Mouse (Mus musculus): ENCODE data around the gene Tbc1d7. TPM values are rescaled to one million over a fixed set of nuclear protein-coding genes. Genes with fewer than 3 reads are reported as not detected.

The Tbc1d7 gene
- total and polyA plus RNA-seq, 2 experiments from 2014 or later = 14.8 to 70.5 TPM

DNA sequence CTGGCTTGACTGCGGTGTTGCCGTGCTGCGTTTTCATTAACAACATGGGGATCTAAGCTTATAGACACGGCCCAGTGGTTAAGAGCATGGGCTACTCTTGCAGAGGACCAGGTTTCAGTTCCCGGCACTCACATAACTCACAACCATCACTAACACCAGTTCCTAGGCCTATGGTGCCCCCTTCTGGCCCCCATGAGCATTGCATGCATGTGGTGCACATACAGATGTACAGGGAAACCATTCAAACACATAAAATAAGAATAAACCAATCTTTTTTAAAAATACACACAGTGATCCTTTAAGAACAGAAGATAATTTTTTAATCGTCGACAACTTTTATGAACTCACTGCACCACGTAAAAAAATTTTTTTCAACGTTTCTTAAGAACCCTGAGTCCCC is 66.8 kb downstream of the Tbc1d7 start:
- H3K4me1 ChIP-seq (ENCODE audit: control insufficient read depth, insufficient read depth) = 0 out of 2 replicates have a peak, but pooled peaks cover 3% of the 10 kb centered on the region
- no peak overlapping the region for H3K9ac ChIP-seq (replicated peaks; ENCODE audit: low read depth, low read length)
- H3K27ac ChIP-seq (ENCODE audit: low read depth) = no peak overlapping the region
- H3K9me3 ChIP-seq (replicated peaks; ENCODE audit: control insufficient read depth, low read length) = peaks cover 4% of the 10 kb centered on the region; the same call in 1 of the 2 replicates
- TF ChIP-seq EP300 (IDR thresholded peaks at IDR 0.05; ENCODE audit: low read depth) = no peak
- no peak for TF ChIP-seq CTCF (IDR thresholded peaks at IDR 0.05; ENCODE audit: low read depth)
- no peaks in the 10 kb centered on the region for H3K36me3 ChIP-seq (replicated peaks; ENCODE audit: control insufficient read depth, insufficient read depth, low read length)
- no peaks in the 10 kb centered on the region for H3K27me3 ChIP-seq (ENCODE audit: control insufficient read depth, insufficient read depth, low read length)
- ATAC-seq (ENCODE audit: insufficient read depth, low read depth) = no peak
- DNase-seq (ENCODE audit: low spot score) = no peak
- WGBS = 96% methylated on average over 9 of the region's 9 CpGs
- H3K4me2 ChIP-seq (ENCODE audit: low read depth, low read length) = no peak overlapping the region
- no peak overlapping the region for H3K4me3 ChIP-seq (ENCODE audit: low read depth, low read length)

GRCm38 (mm10) chr13:43102943-43103342 is 68.4 kb downstream of the Tbc1d7 start:
- peaks cover 4% of the 10 kb centered on the region; the same call in 1 of the 2 replicates for H3K9me3 ChIP-seq (replicated peaks; ENCODE audit: control insufficient read depth, low read length)
- DNase-seq (ENCODE audit: low spot score) = no peak
- H3K36me3 ChIP-seq (replicated peaks; ENCODE audit: control insufficient read depth, insufficient read depth, low read length) = no peaks in the 10 kb centered on the region
- peak; percentile 57 for ATAC-seq (ENCODE audit: insufficient read depth, low read depth)
- 26% methylated on average over 7 of the region's 7 CpGs for whole genome bisulfite sequencing
- no peak overlapping the region for H3K27ac ChIP-seq (ENCODE audit: low read depth)
- H3K4me2 ChIP-seq (ENCODE audit: low read depth, low read length) = no peak overlapping the region
- no peak overlapping the region for H3K9ac ChIP-seq (replicated peaks; ENCODE audit: low read depth, low read length)
- TF ChIP-seq EP300 (IDR thresholded peaks at IDR 0.05; ENCODE audit: low read depth) = no peak
- no peak for TF ChIP-seq CTCF (IDR thresholded peaks at IDR 0.05; ENCODE audit: low read depth)
- no peaks in the 10 kb centered on the region for H3K27me3 ChIP-seq (ENCODE audit: control insufficient read depth, insufficient read depth, low read length)
- H3K4me3 ChIP-seq (ENCODE audit: low read depth, low read length) = no peak overlapping the region
- H3K4me1 ChIP-seq (ENCODE audit: control insufficient read depth, insufficient read depth) = 0 out of 2 replicates have a peak, but pooled peaks cover 3% of the 10 kb centered on the region

Other genes with a start within 250 kb of the Tbc1d7 start
- gene Gfod1, start 132.7 kb upstream of the Tbc1d7 start, total RNA-seq (2014; rRNA removed; ENCODE audit: low replicate concordance) = 14.4 and 20.5 TPM in 2 replicates
- 1.5 and 2.5 TPM in 2 replicates for gene Gfod1, start 132.7 kb upstream of the Tbc1d7 start, polyA plus RNA-seq (2015; fragmentation: Nextera tagmentation; extraction: Ambion mirVana)
- 44.0 and 60.4 TPM in 2 replicates for gene Sirt5, start 194.0 kb upstream of the Tbc1d7 start, total RNA-seq (2014; rRNA removed; ENCODE audit: low replicate concordance)
- 47.0 and 47.4 TPM in 2 replicates for gene Sirt5, start 194.0 kb upstream of the Tbc1d7 start, polyA plus RNA-seq (2015; fragmentation: Nextera tagmentation; extraction: Ambion mirVana)
- gene Nol7, start 226.9 kb upstream of the Tbc1d7 start, total RNA-seq (2014; rRNA removed; ENCODE audit: low replicate concordance) = 36.4 and 54.7 TPM in 2 replicates
- gene Nol7, start 226.9 kb upstream of the Tbc1d7 start, polyA plus RNA-seq (2015; fragmentation: Nextera tagmentation; extraction: Ambion mirVana) = 139 TPM in 2 replicates